ENCODE assay signal across 7 mouse cellular contexts in the genomic region with DNA sequence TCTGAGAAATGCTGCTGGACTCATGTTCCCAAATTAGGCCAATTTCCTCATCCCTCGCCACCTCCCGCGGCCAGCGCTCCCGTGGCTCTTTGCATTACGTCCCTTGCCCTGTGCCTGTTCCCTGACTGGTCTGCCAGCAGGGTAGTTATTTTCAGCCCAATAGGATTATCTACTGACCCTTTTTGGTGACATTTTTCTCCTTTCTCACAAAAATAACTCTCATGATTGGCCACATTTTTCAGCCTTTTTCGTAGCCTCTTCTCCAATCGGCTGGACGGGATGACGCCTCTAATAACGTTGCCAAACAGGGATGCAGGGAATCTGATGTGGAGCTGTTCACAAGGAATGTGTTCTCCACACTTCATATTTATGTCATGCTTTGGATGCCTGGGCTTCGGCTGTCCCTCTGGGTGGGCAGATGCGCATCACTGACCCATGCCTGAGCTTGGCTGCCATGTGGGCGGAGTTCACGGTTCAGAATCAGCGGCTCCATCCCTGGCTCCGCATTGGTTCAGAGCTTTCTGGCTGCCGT. TPM values are rescaled to one million over a fixed set of nuclear protein-coding genes. Genes with fewer than 3 reads are reported as not detected.
DNase-seq lines count a peak whose midpoint lies in the region; ATAC-seq and TF ChIP-seq lines count a peak whose summit lies in the region.

No protein-coding gene starts in this region.

- no peak for TF ChIP-seq CTCF in small intestine, adult 2 months (IDR thresholded peaks at IDR 0.05; ENCODE audit: extremely low read depth, insufficient read length, insufficient replicate concordance, low read depth, low read length)
- no peak for TF ChIP-seq CTCF in left cerebral cortex, adult 2 months (IDR thresholded peaks at IDR 0.05)

- H3K27ac ChIP-seq in brown adipose tissue, adult 24 weeks (replicated peaks; ENCODE audit: low read depth, low read length), result peak overlapping the region; percentile 62
- peak overlapping the region; percentile 80 for H3K27ac ChIP-seq in heart, embryonic 13.5 days (replicated peaks)
- no peak overlapping the region for H3K27ac ChIP-seq in limb, embryonic 13.5 days
- H3K27ac ChIP-seq in small intestine, adult 2 months (ENCODE audit: insufficient read depth, low read depth, low read length), result 0 out of 2 replicates have a peak overlapping the region, but pooled peaks have one; percentile 13
- H3K27ac ChIP-seq in left cerebral cortex, adult 2 months, result no peak overlapping the region

- WGBS in heart, embryonic 13.5 days, result 27% methylated on average over 18 of the region's 18 CpGs
- WGBS in limb, embryonic 13.5 days, result 45% methylated on average over 18 of the region's 18 CpGs
- WGBS in small intestine, adult 2 months, result 77% methylated on average over 18 of the region's 18 CpGs

- peaks cover 42% of the 10 kb centered on the region for H3K36me3 ChIP-seq in heart, embryonic 13.5 days
- H3K36me3 ChIP-seq in limb, embryonic 13.5 days, result peaks cover 21% of the 10 kb centered on the region
- peaks cover 5% of the 10 kb centered on the region for H3K36me3 ChIP-seq in small intestine, adult 2 months (ENCODE audit: control insufficient read depth, insufficient read depth, low read length)

- TF ChIP-seq POLR2A in small intestine, adult 2 months (IDR thresholded peaks at IDR 0.05; ENCODE audit: low read depth, low read length), result no peak

- no peak overlapping the region for H3K4me3 ChIP-seq in brown adipose tissue, adult 24 weeks (ENCODE audit: insufficient read depth, low read depth, low read length)
- peak overlapping the region; percentile 15; the same call in 1 of the 2 replicates for H3K4me3 ChIP-seq in heart, embryonic 13.5 days
- no peak overlapping the region for H3K4me3 ChIP-seq in limb, embryonic 13.5 days
- no peak overlapping the region for H3K4me3 ChIP-seq in small intestine, adult 2 months (ENCODE audit: low read depth, low read length)
- H3K4me3 ChIP-seq in left cerebral cortex, adult 2 months, result no peak overlapping the region

- peaks cover 11% of the 10 kb centered on the region for H3K4me1 ChIP-seq in brown adipose tissue, adult 24 weeks (ENCODE audit: control insufficient read depth, insufficient read depth, insufficient read length, low read length)
- peaks cover 31% of the 10 kb centered on the region for H3K4me1 ChIP-seq in heart, embryonic 13.5 days
- peaks cover 13% of the 10 kb centered on the region for H3K4me1 ChIP-seq in limb, embryonic 13.5 days
- H3K4me1 ChIP-seq in small intestine, adult 2 months (ENCODE audit: control insufficient read depth, insufficient read depth, insufficient read length, low read length), result peaks cover 2% of the 10 kb centered on the region; the same call in 1 of the 2 replicates

- peak overlapping the region; percentile 55 for H3K4me2 ChIP-seq in heart, embryonic 13.5 days
- peak overlapping the region; percentile 21; the same call in 1 of the 2 replicates for H3K4me2 ChIP-seq in limb, embryonic 13.5 days (replicated peaks)

- DNase-seq in cerebellum, adult 9-10 months, result peak; percentile 76
- no peak for DNase-seq in urinary bladder, postnatal 36 days (ENCODE audit: low spot score in 2 of 2)
- no peak for DNase-seq in left cerebral cortex, adult 2 months (ENCODE audit: extremely low spot score in 1 of 2, low spot score in 2 of 2)

- H3K27me3 ChIP-seq in heart, embryonic 13.5 days (replicated peaks), result no peaks in the 10 kb centered on the region
- H3K27me3 ChIP-seq in limb, embryonic 13.5 days, result no peaks in the 10 kb centered on the region
- H3K27me3 ChIP-seq in small intestine, adult 2 months (ENCODE audit: control insufficient read depth, insufficient read depth, low read length), result no peaks in the 10 kb centered on the region

- H3K9me3 ChIP-seq in heart, embryonic 13.5 days, result no peaks in the 10 kb centered on the region
- H3K9me3 ChIP-seq in limb, embryonic 13.5 days, result no peaks in the 10 kb centered on the region

- peak overlapping the region; percentile 60 for H3K9ac ChIP-seq in heart, embryonic 13.5 days
- no peak overlapping the region for H3K9ac ChIP-seq in limb, embryonic 13.5 days

- intact Hi-C loops in left cerebral cortex, adult 2 months (cut with DNase I), result no loop called here

- ATAC-seq in heart, embryonic 13.5 days (ENCODE audit: extremely low read depth, insufficient number of reproducible peaks, low FRiP score, low TSS enrichment), result peak; percentile 31; the same call in 1 of the 2 replicates
- ATAC-seq in limb, embryonic 13.5 days (ENCODE audit: low FRiP score, low read depth), result peak; percentile 52

RNA-seq across cellular contexts. Expression of a gene that starts 9.3 kb away (rescaled TPM):
- polyA plus RNA-seq in brown adipose tissue, adult 24 weeks (2012; ENCODE audit: insufficient read depth, insufficient read length, missing spikeins), result 25.4 and 30.8 TPM in 2 replicates
- 108 and 118 TPM in 2 replicates for polyA plus RNA-seq in heart, embryonic 13.5 days (2015; fragmentation: Nextera tagmentation; extraction: Ambion mirVana)
- polyA plus RNA-seq in limb, embryonic 13.5 days (2015; fragmentation: Nextera tagmentation; extraction: Ambion mirVana), result 81.3 and 86.7 TPM in 2 replicates
- 6.1 and 15.2 TPM in 2 replicates for polyA plus RNA-seq in small intestine, adult 2 months (2012; rRNA removed)
- total RNA-seq in left cerebral cortex, adult 2 months (2021), result 10 to 100 TPM; 15.3 to 16.9 TPM

RNA-seq across cellular contexts. Expression of a gene that starts 12.8 kb away (rescaled TPM):
- polyA plus RNA-seq in brown adipose tissue, adult 24 weeks (2012; ENCODE audit: insufficient read depth, insufficient read length, missing spikeins), result 3.7 and 3.9 TPM in 2 replicates
- polyA plus RNA-seq in heart, embryonic 13.5 days (2015; fragmentation: Nextera tagmentation; extraction: Ambion mirVana), result 23.7 TPM in 2 replicates
- 67.8 and 73.3 TPM in 2 replicates for polyA plus RNA-seq in limb, embryonic 13.5 days (2015; fragmentation: Nextera tagmentation; extraction: Ambion mirVana)
- polyA plus RNA-seq in small intestine, adult 2 months (2012; rRNA removed), result 2.9 and 3.2 TPM in 2 replicates
- total RNA-seq in left cerebral cortex, adult 2 months (2021), result 10 to 100 TPM; 15.4 to 16.0 TPM

Comparison
In these comparisons a context has a peak if more than half of its experiments do, and no peak if none do; other contexts are left out.
1. H3K27ac ChIP-seq: peak in brown adipose tissue, adult 24 weeks (single experiment), heart, embryonic 13.5 days (single experiment) and small intestine, adult 2 months (single experiment); none in limb, embryonic 13.5 days (single experiment) and left cerebral cortex, adult 2 months (single experiment).